Mouse (Mus musculus) right cerebral cortex, postnatal 10 days (tissue): ENCODE measurements around the gene Cd300ld2.
"Not testable (repeated sequence)": the region's sequence is repeated elsewhere in the genome, so short reads cannot be mapped to it uniquely, and the experiment has no call there.

Experiments
- DNase-seq, 2 experiments: peaks; one replicate each; pipeline ENCODE4 v3.0.0; 2021; ENCODE audit warnings: low spot score in 2 of 2

Cd300ld2 gene

DNA sequence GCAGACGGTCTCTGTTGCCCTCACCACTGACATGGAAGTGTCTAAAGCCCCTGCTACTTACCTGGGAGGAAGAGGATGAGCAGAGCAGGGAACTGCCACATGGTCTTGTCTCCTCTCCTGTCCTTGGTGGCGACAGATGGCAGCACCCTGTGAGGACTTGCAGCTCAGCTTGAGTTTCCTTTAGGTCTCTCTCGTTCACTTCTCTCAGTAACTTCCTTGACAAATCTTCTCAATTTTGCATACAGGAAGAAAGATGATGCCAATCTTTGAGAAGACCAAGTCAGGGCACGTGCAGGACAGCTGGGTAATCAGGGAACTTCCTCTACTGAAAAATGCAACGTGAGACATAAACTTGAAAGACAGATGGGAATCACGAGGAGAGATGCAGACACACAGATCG lies at the start of gene Cd300ld2:
TSS of gene Cd300ld2 (minus strand) at position 101 of the 400 bp plus-strand sequence.
- not testable (repeated sequence) for DNase-seq

DNA sequence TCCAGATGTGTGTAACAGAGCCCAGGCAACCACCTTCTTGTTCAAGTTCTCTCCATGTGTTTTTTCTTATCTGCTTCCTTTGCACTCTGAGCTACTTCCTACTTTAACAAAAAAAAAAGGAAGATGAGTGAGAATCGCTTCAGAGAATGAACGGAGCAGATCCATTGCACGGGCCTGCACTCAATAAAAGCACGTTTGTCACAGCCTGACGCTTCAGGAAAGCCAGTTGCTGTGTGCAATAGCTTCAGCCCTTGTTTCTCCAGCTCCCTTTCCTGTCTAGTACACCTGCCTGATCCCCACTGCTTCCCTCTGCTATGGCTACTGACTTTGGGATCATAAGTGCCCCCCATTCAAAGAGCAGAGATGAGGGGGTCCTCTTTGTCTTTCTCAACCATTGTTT lies 46.1 kb upstream of the Cd300ld2 start, which contains the start of gene Cd300e:
TSS of gene Cd300e (minus strand) at position 101 of the 400 bp plus-strand sequence.
- no peak for DNase-seq

DNA sequence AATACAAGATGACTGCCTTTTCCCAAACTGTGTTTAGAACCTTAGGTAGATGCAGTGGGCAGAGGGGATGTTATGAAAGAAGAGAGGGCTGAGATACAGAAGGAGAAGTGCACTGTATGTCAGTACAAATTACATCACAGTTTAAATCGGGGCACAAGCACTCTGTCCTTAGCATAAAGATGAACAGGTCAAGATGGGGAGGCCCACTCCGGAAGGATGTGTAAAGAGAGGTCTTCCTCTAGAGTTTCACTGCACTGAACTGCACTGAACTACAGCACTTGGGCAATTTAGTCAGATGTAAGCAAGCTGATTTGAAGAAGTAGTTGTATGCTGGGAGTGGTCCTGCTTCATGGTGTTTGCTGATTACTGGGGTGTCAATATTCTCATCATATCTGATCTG lies 43.8 kb upstream of the Cd300ld2 start:
- no peak for DNase-seq

GRCm38 (mm10) chr11:115058701-115059100 lies 42.7 kb upstream of the Cd300ld2 start:
- DNase-seq, result no peak

- no peak for DNase-seq
Measured at GRCm38 (mm10) chr11:115054537-115054936, 38.5 kb upstream of the Cd300ld2 start.

GRCm38 (mm10) chr11:115052991-115053390 lies 37.0 kb upstream of the Cd300ld2 start:
- DNase-seq, result no peak

- no peak for DNase-seq
Measured at GRCm38 (mm10) chr11:115052206-115052605, 36.2 kb upstream of the Cd300ld2 start.

- DNase-seq, result no peak
Measured at GRCm38 (mm10) chr11:115049282-115049895, 33.4 kb upstream of the Cd300ld2 start.

GRCm38 (mm10) chr11:115048259-115048658 lies 32.3 kb upstream of the Cd300ld2 start, which contains the start of gene Cd300ld3:
TSS of gene Cd300ld3 (minus strand) at chr11:115048409.
- DNase-seq, result no peak

GRCm38 (mm10) chr11:115037669-115038068 lies 21.7 kb upstream of the Cd300ld2 start, which contains the start of gene Cd300ld5:
TSS of gene Cd300ld5 (minus strand) at chr11:115037769.
- not testable (repeated sequence) for DNase-seq

- DNase-seq, result not testable (repeated sequence)
Measured at GRCm38 (mm10) chr11:115026912-115027311, 10.9 kb upstream of the Cd300ld2 start, which contains the start of gene Cd300ld4. TSS of gene Cd300ld4 (minus strand) at chr11:115027012.

DNA sequence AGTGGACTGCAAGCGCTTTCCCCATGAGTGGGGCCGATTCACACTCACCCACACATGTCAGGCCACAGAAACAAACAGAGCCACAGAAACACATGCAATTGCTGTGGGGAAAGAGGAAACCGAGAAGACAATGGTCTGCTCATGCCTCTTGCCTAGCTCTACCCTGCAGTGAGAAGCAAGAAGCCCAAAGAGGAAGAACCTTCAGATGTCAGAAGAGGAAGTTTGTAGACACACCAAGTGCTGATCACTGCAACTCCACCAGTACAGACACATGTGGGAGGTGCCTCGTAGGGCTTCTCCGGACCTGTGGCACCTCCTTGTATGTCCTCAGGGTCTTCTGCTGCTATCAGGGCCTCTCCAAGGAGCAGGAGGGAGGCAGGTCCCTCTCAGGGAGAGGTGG lies 11.9 kb downstream of the Cd300ld2 start:
- DNase-seq, result peak in 1 of 2 experiments; percentile 23

GRCm38 (mm10) chr11:115001474-115002040 lies 14.4 kb downstream of the Cd300ld2 start, which contains the start of gene Cd300c2:
TSS of gene Cd300c2 (minus strand) at chr11:115001880.
- no peak for DNase-seq

DNA sequence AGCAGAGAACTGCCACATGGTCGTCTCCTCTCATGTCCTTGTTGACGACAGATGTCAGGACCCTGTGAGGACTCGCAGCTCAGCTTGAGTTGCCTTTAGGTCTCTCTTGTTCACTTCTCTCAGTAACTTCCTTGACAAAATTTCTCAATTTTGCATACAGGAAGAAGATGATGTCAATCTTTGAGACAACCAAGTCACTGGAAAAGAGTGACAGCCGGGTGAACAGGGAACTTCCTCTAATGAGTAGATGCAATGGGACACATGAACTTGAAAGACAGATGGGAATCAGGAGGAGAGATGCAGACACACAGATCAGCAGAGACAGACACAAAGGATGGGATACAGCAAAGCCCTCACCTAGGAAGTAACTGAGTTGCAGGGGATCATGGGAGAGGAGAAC lies 26.2 kb downstream of the Cd300ld2 start, which contains the start of gene Cd300ld:
TSS of gene Cd300ld (minus strand) at position 130 of the 400 bp plus-strand sequence.
- no peak for DNase-seq

DNA sequence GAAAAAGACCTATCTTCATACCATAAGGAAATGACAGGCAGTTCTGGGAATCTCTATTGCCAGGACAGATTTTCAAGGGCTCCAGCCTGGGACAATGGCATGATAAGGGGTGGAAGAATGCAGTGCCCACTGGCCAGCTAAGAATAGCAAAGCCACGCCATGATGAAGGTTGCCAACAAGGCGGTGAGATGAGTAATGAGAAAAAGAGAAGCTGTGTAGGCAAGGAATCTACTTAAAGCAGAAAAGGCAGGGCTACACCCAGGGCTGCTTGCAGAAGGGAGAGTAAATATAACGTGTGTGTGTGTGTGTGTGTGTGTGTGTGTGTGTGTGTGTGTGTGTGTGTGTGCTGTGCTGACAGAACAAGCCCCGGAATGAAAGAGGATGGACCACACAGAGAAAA lies 34.1 kb downstream of the Cd300ld2 start:
- no peak for DNase-seq

DNA sequence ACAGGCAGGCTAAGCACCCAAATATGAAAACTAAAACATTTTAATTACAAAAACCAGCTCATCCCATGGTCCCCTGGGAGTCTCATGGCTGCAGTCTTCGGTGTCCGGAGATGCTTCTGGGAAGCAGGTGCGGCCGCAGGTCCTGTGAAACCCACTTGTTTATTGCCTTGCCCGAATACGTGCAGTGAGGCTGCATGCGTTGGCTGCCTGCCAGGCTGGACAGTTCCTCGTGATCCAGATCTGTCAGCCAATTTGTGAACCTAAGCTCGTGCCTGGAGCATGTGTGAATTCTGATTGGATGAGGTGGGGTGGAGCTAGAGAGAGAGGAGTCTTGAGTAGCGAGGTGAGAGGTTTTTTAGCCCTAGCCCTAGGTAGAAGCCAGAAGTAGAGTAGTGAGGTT lies 43.3 kb downstream of the Cd300ld2 start:
- no peak for DNase-seq

DNA sequence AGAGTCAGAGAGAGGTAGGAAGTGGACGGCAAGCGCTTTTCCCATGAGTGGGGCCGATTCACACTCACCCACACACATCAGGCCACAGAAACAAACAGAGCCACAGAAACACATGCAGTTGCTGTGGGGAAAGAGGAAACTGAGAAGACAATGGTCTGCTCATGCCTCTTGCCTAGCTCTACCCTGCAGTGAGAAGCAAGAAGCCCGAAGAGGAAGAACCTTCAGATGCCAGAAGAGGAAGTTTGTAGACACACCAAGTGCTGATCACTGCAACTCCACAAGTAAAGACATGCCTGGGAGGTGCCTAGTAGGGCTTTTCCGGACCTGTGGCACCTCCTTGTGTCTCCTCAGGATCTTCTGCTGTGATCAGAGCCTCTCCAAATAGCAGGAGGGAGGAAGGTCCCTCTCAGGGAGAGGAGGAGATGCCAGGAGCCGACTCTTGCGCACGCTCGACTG lies 47.2 kb downstream of the Cd300ld2 start, which contains the start of gene Cd300c:
TSS of gene Cd300c (minus strand) at position 406 of the 456 bp plus-strand sequence.
- peak; percentile 23 to 33 for DNase-seq

DNA sequence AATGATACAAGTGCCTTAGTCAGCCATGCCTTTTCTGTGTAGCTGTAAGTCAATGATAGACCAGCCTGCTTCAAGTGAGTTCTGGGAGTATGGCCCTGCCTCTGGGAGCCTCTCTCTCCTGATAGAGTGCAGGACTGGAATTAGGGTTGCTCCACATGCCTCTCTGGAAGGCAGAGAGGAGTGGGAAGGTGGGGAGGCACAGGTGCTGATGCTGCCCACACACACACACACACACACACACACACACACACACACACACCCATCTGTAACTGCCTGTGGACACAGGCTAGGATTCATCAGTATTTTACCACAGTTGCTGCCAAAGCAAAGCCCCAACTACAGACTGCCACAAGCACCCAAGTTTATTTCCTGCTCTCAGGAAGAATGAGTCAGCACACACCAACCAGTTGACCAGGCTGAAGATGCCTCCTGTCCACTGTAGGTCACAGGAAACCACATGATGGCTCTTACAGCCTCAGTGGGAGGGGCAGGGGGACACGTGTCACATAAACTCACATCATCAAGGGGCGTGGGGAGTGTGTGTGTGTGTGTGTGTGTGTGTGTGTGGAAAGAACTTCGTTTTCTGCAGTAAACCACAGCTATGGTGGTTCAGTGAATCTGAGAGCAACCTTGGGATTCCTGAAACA lies 50.7 kb downstream of the Cd300ld2 start:
- no peak for DNase-seq

- DNase-seq, result no peak
Measured at GRCm38 (mm10) chr11:114960369-114960768, 55.6 kb downstream of the Cd300ld2 start.
